Mouse (Mus musculus) regulatory T cell (primary cell): ENCODE measurements around the gene Prok2.

Source experiments
- in situ Hi-C: fragments of 300-600 bp; cut with MboI, MseI; formaldehyde crosslinking; loops from one replicate; pipeline ENCODE4 v1.15.1; 2025; ENCODE audit warnings: high pct_unique_total_duplicates

Prok2 gene

DNA sequence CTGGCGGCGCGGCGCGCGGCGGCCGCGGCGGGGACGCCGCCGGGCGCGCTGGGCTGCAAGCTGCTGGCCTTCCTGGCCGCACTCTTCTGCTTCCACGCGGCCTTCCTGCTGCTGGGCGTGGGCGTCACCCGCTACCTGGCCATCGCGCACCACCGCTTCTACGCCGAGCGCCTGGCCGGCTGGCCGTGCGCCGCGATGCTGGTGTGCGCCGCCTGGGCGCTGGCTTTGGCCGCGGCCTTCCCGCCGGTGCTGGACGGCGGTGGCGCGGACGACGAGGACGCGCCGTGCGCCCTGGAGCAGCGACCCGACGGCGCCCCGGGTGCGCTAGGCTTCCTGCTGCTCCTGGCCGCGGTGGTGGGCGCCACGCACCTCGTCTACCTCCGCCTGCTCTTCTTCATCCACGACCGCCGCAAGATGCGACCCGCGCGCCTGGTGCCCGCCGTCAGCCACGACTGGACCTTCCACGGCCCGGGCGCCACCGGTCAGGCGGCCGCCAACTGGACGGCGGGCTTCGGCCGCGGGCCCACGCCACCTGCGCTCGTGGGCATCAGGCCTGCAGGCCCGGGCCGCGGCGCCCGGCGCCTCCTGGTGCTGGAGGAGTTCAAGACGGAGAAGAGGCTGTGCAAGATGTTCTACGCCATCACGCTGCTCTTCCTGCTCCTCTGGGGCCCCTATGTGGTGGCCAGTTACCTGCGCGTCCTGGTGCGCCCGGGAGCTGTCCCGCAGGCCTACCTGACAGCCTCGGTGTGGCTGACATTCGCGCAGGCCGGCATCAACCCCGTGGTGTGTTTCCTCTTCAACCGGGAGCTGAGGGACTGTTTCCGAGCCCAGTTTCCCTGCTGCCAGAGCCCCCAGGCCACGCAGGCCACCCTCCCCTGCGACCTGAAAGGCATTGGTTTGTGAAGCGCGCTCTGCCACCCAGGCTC, 33.0 kb downstream of the Prok2 start:
- in situ Hi-C loops = no loop called here

DNA sequence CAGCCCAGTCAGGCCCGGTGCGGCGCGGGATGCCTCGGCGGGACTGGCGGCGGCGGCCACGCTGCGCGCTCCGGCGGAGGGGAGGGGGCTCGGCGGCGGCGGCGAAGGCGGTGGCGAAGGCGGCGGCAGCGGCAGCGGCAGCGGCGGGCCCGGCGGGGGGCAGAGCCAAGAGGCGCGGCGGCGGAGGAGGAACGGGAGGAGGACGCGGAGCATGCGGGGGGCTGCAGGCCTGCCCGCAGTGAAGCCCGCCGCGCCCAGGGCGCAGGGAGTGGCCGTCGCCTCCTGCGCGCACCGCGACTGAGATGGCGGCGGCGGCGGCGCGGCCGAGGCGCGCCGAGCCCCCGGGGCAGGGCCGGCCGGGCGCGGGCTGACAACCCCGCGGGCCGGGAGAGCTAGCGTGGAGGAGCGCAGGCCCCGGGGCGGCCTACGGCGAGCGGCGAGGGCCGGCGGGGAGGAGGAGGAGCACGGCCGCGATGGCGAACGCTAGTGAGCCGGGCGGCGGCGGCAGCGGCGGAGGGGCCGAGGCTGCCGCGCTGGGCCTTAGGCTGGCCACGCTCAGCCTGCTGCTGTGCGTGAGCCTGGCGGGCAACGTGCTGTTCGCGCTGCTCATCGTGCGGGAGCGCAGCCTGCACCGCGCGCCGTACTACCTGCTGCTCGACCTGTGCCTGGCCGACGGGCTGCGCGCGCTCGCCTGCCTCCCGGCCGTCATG, 33.8 kb downstream of the Prok2 start, which contains the start of gene Gpr27:
Gene Gpr27, plus strand, starts transcription at position 474 of the 710 bp plus-strand sequence.
- in situ Hi-C loops = no loop called here

DNA sequence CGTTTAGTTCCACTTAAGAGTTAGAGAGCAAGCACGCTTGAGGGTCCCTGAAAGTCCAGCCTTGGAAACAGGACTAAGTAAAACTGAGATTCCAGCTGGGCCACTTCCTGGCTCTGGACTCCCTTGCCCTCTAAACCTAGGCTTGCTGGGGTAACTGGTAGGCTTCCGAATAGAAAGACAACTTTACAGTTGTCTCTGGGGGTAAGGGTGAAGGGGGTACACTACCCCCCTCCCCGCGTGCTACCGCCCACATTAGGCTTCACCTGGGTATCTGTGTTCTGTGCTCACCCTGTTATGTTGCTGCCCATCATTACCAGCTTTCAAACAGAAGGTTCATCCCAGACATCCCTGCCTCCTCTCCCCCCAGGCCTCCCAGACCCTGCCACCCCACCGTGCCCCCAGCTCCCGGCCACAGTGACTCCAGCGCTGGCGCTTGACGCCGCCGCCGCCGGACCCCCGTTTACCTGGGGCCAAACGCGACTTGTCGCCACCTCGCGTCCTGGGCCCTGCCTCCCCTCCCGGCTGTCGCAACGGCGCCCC, 34.5 kb downstream of the Prok2 start:
- in situ Hi-C loops = no loop called here

DNA sequence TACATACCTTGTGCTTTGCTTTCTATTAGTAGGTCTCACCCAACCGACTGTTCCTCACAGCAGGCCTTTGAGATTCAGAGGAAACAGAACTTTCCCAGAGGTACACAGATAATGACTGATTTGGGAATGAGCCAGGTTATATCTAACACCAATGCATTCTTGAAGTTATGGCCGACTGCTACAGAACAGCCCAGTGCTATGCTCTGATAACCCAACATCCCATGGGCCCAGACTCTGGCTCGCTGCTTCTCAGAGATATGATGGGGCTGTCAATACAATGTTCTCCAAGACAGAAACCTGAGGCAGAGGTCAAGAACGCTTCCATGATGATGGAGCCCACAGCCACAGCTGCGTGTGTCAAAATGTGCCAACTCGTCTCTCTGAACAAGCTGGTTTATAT, 37.7 kb downstream of the Prok2 start:
- in situ Hi-C loops = loop anchor here (5.0 kb wide), 1 partner anchor 94 kb away; no protein-coding TSS in a partner anchor

DNA sequence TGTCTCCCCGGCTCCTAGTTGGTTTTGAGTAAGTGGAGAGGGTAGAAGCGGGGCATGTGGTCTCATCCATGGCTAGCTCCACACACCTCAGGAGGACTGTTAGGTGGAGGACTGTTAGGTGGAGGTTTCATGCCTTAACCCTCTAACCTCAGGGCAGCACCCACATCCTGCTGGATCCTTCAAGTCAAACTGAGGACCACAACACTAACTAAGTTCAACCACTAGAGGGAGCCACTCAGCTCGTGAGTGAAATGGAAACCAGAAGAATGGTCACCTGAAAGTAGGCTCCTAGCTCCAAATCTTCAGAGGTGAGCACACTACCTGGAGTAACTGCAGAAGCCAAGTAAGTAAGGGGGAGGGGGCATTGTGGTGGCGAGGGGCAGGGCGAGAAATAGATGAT, 41.3 kb downstream of the Prok2 start:
- in situ Hi-C loops = loop anchor here (5.0 kb wide), 1 partner anchor 97 kb away; no protein-coding TSS in a partner anchor

DNA sequence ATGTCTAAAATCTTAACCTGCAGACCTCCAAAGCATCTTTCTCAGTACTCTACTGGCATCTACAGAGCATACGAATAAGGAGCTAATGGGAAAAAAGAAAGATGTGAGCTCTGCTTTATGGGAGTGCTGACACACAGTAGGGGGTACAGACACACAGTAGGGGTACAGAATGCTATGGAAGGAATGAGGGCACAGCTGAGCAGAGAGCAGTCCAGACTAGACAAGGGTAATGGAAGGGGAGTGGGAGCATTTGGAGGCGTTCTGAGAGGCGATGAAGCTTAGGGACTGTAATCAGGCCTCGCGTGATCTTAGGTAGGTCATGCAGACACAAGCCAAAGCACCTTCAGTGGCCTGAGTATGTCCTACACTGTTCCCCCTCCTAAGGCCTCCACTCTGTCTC, 42.2 kb downstream of the Prok2 start:
- in situ Hi-C loops = no loop called here

DNA sequence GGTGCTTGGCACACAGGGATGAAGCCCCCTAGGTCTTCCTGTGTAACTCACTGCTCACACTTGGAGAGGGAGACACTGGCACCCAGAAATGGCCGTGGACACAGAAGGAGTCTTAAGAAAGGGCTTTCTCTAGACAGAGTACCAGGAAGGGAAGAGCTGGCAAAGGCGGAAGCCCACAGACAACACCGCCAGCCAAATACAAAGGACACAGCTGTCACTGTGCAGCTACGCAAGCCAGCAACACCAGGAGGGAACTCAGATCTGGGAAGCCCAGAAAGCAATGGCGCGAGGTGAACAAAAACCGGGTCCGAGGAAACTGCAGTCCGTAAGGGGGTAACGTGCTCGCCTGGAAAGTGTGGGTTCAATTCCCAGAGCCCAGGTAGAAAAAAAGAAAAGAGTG, 48.1 kb downstream of the Prok2 start:
- in situ Hi-C loops = no loop called here

DNA sequence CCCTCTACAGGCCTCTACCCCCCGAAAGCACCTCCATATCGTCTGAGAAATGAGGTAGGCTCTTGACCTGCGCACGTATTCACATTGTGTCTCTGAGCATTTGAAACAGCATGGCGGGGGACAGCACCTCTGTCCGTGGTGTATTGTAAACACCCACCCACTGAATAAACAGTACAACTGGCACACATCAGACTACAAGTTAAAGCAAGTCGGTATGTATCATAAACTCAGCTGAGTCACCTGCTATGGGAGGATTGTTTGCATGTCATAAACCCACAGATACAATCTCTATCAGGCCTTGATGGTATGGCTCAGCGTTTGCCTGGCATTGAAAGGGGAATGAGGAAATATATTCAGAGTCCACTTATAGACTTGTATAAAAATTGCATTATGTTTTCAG, 48.9 kb downstream of the Prok2 start:
- in situ Hi-C loops = no loop called here

DNA sequence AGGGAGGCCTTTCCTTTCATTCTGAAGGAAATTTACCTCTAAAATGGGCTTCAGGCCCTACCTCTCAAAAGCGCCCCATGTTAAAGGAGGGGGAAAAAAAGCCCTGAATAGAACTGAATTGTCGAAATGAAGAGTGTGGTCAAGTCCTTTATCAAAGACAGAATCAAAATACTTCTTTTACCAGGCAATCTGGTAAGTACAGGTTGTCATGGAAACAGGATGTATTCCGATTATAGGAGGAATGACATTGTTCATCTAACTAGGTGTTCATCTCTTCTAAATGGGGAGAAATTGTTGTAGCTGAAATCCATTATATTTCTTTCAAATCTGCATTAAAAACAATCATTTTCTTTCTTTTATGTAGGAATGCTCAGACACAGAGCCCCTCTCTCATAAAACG, 51.7 kb downstream of the Prok2 start:
- in situ Hi-C loops = loop anchor here (25.0 kb wide), 1 partner anchor 1163 kb away; the partner anchor contains the start of gene Ppp4r2

DNA sequence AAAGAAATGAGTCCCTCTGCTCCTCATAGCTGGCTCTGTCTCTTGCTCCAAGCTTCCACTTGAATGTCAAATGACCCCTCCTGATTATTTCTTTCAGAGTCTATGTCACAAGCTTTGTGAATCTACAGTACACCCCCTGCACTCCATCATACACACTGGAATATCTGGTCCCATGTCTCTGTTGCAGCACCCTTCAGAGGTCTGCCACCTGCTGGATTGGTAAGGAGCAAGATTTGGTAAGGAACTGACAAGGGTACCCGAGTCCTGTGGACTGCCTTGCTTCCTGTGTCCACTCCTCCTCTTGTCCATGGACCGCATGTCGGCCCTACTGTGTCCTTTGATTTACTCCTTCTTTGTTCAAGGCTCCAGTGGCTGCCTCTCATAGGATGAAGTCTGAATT, 54.4 kb downstream of the Prok2 start:
- in situ Hi-C loops = loop anchor here (25.0 kb wide), 1 partner anchor 1166 kb away; the partner anchor contains the start of gene Ppp4r2

DNA sequence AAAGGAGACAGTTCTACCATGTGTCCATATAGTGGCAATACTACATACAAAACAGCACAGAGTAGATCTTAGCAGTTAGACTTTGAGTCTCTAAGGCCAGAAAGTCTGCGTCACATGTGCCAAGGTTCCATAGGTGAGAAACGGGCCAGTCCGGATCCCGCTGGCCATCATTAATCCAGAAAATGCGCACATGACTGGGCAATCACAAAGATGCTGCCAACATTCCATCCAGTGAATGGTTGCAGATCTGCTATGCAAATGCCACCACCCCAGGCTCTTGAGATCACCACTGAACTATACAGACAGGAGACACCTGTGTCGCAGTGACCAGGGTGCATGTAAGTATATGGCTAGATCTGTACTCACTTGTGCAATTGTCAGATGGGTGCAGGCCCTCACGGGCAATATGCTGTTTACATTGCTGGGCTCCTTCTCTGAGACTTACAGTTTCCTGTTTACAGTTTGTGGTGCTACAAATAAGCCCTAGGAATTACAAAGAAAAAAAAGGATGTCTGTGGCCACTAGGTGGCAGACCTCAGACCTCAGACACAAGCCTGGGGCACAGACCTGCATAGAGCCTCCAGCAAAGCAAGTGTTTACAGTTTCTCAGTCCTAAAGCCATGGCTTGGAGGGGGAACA, 55.6 kb downstream of the Prok2 start:
- in situ Hi-C loops = loop anchor here (25.0 kb wide), 1 partner anchor 1167 kb away; the partner anchor contains the start of gene Ppp4r2

DNA sequence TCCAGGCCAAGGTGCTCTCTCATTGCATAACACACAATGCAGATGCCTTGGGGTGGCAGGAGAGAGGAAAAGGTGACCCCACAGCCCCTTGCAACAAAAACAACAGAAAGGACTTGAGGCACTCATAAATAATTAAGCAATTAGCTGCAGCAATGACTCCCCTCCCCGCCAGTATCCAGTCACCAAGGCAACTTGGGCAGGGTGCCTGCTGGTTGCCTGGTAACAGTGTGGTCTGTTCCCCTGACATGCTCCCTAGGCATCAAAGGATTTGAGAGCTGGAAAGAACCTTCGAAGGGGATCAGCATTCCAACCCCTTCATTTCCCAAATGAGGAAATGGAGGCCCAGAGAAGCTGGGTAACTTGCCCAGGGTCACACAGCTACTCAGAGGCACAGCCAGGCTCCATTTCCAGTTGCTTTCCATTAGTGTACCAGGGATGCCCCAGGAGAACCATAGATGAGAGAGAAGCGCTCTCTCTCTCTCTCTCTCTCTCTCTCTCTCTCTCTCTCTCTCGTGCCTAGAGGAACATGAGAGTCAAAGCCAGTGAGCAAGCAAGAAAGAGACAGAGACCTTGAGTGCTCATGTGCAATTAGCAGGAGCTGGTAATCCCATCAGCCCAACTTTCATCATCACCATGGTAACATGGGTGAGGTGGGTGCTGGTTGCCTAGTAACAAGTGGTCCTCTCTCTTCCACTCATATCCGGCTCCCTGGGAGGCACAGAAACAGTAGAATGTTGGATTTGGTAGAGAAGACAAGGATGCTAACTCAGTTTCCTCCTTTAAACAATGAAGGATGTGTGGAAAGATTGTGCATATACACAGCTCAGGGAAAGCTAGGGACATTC, 56.5 kb downstream of the Prok2 start:
- in situ Hi-C loops = loop anchor here (25.0 kb wide), 1 partner anchor 1168 kb away; the partner anchor contains the start of gene Ppp4r2

DNA sequence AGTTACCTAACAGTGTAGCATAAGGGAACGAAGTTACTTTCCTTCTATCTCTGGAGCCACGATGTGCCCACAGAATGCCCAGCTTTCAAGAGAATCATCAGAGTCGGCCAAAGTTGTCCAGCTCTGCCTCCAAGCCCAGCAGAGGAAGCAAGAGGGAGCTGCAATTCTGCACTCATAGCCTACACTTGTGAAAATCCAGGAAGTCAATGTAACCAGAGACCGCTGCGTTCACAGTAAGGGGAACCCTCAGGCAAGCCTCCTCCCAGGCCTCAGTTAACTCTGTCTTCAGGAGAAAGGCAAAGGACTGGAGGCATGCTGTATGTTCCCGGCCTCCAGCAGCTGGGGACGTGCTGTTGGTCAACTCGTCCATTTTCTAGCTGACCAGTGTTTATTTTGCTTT, 58.9 kb downstream of the Prok2 start:
- in situ Hi-C loops = loop anchor here (25.0 kb wide), 1 partner anchor 1170 kb away; the partner anchor contains the start of gene Ppp4r2

DNA sequence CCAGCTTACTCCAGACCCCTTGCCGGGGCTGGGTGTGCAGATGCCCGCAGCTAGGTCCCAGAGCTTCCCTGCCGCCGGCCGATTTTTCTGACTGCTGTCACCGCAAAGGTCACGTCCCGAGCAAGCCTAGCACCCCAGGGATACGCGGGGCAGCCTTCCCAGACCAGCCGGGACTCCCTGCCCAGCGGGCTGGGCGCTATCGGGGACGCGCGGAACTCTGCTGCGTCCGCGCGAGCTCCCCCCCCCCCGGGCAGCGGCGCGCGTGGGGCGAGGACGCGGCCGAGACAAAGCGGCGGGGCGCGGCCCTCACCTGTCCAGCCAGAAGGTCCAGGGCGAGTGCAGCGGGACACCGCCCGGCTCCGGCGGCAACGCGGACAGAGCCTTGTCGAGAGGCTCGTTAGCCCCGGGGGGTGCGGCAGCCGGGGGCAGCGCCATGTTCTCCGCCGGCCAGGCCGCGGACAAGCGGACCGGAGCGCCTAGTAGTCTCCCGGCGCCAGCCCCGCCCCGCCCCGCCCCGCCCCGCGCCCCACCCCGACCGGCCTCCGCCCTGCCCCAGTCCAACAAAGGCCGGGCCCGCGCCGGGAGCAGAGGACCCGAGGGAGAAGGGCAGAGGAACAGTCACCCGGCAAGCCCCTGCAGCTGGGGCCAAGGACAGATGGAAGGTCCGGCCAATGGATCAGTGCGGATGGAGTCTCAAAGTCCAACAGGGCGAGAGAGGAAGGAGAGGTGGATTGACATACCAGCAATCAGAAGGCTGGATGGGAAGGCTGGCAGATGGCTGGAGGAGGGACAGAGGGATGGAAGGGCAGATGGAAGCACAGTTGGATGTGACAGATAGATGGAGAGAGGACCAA, 59.6 kb downstream of the Prok2 start, which contains the start of the genes Eif4e3 and Gm20696:
Gene Eif4e3, minus strand, starts transcription at position 454 of the 854 bp plus-strand sequence.
Gene Gm20696, minus strand, starts transcription at position 480 of the 854 bp plus-strand sequence.
- in situ Hi-C loops = loop anchor here (25.0 kb wide), 1 partner anchor 1171 kb away; the partner anchor contains the start of gene Ppp4r2

DNA sequence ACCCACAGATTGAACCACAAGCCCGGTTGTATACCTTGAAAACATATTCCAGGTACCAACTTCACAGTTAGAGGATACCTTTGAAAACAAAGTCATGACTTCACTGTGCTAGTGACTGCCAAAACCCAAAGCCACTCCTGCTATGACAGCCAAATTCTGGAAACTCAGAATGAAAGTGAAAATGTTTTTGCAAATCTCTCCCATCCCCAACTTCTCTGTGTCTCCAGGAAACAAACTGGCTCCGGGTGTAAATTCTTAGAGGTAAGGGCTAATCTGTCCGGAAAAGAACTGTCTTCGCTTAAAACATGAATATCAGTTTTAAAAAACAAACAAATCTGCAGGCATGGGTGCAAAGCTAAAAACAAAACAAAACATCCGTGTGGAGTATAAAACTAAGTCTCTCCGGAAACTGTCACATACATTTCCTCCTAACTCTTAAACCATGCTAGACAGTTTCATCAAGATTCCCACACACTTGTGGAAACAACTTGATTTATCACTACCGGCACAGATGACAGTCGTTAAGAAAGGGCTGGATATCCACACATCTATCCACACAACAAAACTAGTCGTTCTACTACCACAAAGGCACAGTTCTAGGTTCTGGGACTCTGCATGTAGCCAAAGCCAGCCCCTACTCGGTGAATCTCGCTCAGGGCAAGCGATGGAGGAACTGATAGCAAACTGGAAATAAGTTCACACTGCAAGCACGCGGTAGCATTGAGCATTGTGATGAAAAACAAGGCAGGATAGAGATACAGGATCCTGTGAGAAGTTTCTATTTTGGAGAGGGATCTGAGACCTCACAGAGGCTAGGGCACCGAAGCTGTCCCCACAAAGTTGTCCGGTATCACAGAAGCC, 60.5 kb downstream of the Prok2 start:
- in situ Hi-C loops = loop anchor here (25.0 kb wide), 1 partner anchor 1172 kb away; the partner anchor contains the start of gene Ppp4r2

DNA sequence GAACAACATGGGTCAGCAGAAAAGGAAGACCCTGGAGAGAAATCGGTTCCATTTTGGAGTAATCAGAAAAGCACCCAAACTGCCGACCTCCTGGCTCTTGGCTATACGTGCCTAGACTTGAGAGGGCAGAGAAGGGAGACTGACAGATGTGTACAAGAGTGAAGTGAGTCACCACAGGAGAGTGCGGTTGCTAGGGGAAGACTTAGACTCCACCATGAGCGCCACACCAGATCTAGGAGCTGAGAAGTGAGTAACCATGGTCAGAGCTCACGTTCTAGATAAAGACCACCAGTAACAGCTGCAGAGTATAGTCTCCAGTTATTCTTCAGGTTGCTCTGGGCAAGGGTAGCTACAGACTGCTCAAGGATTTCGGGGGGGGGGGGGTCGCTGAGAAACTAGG, 63.0 kb downstream of the Prok2 start:
- in situ Hi-C loops = loop anchor here (25.0 kb wide), 1 partner anchor 1174 kb away; the partner anchor contains the start of gene Ppp4r2
